Mouse (Mus musculus) B cell, adult 2 months (primary cell): ENCODE results near the gene Gse1.

Experiments used
- DNase-seq, 2 experiments: peaks; one replicate each; pipeline ENCODE4 v3.0.0; 2022

The Gse1 gene

GRCm38 (mm10) chr8:120381865-120382264 is 153.6 kb downstream of the Gse1 start:
- no peak for DNase-seq

- DNase-seq: no peak
These were observed 154.4 kb downstream of the Gse1 start for GRCm38 (mm10) chr8:120382436-120383203.

GRCm38 (mm10) chr8:120383204-120383560 is 154.9 kb downstream of the Gse1 start:
- DNase-seq: no peak

GRCm38 (mm10) chr8:120383713-120384112 is 155.5 kb downstream of the Gse1 start:
- DNase-seq: no peak

- DNase-seq: peak; percentile 26
These were observed 156.5 kb downstream of the Gse1 start for GRCm38 (mm10) chr8:120384745-120385144.

GRCm38 (mm10) chr8:120388246-120388645 is 160.0 kb downstream of the Gse1 start:
- DNase-seq: no peak

GRCm38 (mm10) chr8:120390598-120390997 is 162.3 kb downstream of the Gse1 start:
- no peak for DNase-seq

- no peak for DNase-seq
These were observed 163.6 kb downstream of the Gse1 start for GRCm38 (mm10) chr8:120391856-120392255.

- DNase-seq: no peak
These were observed 164.8 kb downstream of the Gse1 start for GRCm38 (mm10) chr8:120393085-120393484.

- DNase-seq: no peak
These were observed 165.6 kb downstream of the Gse1 start for GRCm38 (mm10) chr8:120393871-120394275.

GRCm38 (mm10) chr8:120395892-120396291 is 167.6 kb downstream of the Gse1 start:
- no peak for DNase-seq

GRCm38 (mm10) chr8:120396756-120397155 is 168.5 kb downstream of the Gse1 start:
- DNase-seq: no peak

GRCm38 (mm10) chr8:120397444-120398411 is 169.5 kb downstream of the Gse1 start:
- DNase-seq: no peak

GRCm38 (mm10) chr8:120399212-120399934 is 171.1 kb downstream of the Gse1 start:
- no peak for DNase-seq

- DNase-seq: no peak
These were observed 173.0 kb downstream of the Gse1 start for GRCm38 (mm10) chr8:120401216-120401615.

- DNase-seq: no peak
These were observed 173.5 kb downstream of the Gse1 start for GRCm38 (mm10) chr8:120401712-120402111.

GRCm38 (mm10) chr8:120403606-120404269 is 175.5 kb downstream of the Gse1 start:
- no peak for DNase-seq

GRCm38 (mm10) chr8:120404609-120405036 is 176.4 kb downstream of the Gse1 start:
- peak; percentile 78 to 82 for DNase-seq

GRCm38 (mm10) chr8:120406008-120406632 is 177.9 kb downstream of the Gse1 start:
- no peak for DNase-seq

- DNase-seq: peak; percentile 68 to 71
These were observed 179.5 kb downstream of the Gse1 start for GRCm38 (mm10) chr8:120407701-120408240.
